Mouse (Mus musculus) fibroblast of lung, adult 2 months (primary cell): Measurements from ENCODE around the gene Ciapin1.

Experiments used
- DNase-seq: peaks from one replicate; pipeline ENCODE4 v3.0.0-alpha.2; 2011; ENCODE audit warnings: low read depth

Ciapin1 gene

DNA sequence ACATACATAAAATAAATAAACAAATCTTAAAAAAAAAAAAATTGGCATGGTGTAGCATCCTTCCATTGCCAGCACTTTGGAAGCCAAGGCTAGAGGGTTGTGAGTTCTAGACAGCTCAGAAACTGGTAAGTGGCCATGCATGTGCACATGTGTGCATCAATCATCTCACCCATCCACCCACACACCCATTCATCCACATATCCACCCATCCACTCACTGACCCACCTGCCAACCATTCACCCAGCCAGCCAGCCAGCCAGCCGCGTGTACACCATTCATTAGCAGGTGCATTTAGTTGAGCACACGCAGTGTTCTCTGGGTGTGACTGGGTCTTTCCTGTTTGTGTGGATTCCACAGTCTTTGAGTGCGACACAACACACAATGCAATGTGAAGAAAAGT is 32.3 kb downstream of the Ciapin1 start:
- DNase-seq: no peak

DNA sequence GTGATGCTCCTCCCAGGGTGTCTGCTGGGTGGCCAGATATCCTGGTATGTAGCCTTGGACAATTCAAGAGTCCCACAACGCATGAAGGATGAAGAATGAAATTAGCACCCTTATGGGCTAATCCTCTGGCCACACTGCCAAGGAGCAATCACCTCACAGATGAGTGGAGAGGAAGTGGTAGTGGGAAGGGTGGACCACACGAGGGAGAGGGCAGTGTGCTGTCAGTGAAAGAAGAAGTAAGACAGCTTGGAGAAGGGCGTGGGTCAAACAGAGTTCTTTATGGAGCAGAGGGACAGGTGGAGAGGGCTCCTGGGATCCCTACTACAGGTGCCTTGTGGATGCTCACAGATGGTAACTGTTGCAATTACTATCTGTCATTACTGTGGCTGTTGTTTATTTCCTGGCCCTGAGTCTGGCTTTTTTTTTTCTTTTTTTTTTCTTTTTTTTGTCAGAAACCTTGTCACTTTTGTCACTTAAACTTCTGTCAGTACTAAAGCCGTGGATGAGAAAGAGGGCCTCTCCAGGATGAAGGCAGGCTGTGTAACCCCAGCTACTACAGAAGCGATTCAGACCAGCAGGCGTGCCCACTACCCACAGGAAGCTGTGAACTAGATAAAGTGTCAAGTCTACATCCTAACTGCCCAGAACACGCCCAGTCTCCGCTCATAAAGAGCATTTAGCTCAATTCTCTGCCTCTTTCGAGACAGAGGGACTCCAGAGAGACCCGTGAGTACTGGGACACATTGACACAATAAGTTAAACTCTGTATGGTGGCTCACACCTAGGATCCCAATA is 33.4 kb downstream of the Ciapin1 start:
- DNase-seq: no peak

DNA sequence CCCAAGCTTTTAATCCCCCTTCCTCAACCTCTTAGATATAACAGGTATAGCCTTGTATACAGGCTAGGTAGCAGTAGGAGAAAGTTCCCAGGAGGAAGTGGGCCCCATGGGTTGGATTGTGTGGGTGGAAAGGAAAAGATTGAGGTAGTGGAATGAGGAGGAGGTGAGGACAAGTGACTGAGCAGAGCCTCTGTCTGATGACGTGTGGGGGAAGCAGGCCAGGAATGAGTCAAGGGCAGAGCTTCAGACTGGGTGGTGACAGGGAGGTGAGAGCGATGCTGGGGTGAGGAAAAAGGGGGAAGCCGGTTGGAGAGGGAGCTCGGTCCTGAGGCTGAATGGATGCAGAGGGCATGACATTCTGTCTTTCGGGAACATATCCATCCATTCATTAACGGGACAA is 34.6 kb downstream of the Ciapin1 start:
- DNase-seq: no peak

DNA sequence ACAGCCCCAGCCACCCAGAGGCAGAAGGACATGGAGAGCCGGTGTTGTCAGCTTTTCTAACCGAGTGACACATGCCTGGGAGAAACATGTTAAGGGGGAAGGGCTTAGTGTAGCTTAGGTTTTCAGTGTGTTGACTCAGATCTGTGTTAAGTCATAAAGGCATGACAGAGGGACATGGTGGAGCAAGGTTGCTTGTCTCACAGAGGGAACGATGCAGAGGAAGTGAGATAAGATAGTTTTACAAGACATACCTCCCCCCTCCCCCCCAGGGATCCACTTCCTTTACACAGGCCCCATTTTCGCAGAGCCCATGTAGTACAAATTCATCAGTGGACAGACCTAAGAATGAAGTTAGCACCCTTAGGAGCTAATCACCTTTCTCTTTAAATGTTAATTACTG is 35.8 kb downstream of the Ciapin1 start:
- no peak for DNase-seq

DNA sequence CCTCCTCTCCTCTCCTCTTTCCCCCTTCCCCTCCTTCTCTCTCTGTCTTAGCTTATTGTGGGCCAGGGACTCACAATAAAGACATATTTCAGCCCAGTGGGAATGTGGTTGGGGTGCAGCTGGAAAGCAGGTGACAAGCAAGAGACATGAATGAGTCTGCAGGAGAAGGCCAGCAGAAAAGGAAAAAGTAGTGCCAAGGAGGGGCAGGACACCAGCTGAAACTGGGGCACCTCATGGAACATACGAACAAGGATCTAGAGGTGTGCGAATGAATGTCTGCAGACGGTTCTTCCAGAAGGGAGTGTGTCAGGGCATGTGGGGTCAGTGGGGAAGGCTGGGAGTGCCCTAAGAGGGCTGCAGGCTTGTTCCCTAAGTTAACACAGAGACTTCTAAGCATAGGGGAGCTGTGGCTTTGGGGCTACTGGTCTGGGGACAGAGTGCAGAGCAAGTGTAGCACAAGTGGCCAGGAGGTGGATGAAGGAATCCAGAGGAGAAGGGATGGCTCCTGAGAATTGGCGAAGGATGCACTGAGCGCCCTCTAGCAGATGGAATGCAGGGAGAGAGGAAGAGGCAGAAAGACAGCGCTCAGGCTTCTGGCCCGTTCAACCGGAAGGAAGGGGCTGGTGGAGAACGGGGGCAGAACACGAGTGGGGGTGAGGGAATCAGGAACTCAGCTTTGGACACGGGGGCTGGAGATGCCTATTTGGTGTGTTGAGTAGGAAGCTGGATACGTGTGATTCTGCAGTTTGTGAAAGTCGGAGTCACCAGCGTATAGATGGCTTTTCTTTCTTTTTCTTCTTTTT is 36.7 kb downstream of the Ciapin1 start:
- no peak for DNase-seq

DNA sequence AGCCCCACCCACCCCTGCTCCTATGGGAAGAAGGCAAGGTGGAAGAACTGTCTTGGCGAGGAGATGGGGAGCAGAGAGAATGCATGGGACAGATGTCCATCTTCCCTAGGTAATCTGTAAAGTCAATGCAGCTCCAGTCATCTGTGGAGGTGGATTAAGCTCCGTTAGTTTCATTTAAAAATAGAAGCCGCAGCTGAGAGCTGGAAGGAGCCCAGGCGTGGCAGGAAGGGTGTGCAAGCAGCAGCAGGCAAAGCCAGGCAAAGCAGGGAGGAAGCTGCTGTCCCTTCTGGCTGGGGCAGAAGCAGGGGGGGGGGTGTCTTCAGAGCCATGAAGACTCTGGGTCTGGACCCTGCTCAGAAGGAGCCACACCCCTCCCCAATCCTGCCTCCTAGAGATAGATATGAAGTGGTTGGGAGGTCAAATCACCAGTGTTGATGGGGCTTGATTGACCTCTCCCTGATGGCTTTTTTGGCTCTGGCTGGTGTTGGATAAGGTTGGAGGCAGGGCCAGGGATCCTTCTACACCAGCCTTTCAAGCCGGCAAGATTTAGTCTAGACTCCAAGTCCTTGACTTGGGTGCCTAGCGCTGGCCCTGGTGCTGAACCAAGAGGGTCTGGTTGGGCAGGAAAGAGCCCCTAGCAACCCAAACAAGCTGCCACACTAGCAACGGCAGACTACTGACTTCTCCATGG is 37.7 kb downstream of the Ciapin1 start:
- DNase-seq: no peak

DNA sequence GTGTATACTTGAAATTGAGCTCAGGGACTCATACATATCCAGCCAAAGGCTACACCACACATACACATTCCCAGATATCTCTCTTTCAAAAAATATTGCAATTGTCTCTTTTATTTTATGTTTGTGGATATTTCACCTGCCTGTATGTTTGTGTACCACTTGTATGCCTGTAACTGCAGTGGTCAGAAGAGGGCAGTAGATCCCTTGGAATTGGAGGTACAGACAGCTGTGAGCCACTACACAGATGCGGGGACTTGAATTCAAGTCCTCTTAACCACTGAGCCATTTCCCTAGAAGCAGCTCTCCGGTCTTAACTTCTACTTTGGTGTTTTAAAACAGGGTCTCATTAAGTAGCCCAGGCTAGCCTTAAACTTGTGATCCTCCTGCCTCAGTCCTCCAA is 43.4 kb downstream of the Ciapin1 start:
- DNase-seq: no peak

DNA sequence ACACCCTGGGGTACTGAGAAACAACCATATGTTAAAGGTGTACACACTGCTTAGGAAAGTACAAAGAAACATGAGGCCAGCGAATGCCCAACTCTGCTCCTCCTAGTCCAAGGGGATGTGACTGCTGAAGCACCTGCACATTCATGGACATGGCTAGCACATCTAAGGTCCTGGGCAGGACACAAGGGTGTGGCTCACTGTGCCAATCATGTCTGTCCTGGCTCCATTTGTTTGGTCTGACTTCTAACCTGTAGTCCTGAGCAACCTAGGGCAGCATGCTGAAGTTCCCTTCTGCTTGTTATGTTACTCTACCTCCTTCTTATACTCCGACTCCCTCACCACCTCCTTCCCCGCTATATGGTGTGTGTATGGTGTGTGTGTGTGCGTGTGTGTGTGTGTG is 43.8 kb downstream of the Ciapin1 start:
- no peak for DNase-seq

DNA sequence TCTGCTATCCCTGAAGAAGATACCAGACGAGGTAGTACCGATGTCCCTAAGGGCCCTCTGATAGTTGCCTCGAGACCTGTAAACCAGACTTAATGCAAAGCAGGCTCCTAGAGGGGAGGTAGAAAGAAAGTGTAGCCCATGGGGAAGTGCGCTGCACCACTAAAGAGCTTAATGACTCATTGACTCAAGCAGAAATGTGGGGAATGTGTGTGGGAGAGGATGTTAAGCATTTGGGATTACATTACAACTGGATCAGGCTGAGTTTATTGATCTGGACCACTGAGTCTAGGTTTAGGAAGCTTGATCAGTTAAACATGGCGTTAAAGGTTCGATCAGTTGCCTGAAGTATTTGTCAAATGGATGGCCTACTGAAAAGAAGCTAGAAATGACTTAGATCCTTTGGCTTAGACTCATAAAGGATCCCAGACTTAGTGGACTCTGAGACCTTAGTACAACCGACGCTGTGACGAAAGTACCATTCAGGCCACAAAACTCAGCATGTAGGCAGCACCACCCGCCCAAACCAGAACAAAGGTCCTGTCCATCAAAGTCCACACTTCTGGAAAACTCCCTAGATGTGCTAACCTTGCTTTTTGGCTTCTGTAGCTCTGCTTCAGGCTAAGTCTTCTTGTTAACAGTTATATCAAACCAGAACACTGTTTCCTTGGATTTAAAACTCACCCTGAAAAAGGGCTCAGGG is 48.8 kb downstream of the Ciapin1 start:
- DNase-seq: no peak

DNA sequence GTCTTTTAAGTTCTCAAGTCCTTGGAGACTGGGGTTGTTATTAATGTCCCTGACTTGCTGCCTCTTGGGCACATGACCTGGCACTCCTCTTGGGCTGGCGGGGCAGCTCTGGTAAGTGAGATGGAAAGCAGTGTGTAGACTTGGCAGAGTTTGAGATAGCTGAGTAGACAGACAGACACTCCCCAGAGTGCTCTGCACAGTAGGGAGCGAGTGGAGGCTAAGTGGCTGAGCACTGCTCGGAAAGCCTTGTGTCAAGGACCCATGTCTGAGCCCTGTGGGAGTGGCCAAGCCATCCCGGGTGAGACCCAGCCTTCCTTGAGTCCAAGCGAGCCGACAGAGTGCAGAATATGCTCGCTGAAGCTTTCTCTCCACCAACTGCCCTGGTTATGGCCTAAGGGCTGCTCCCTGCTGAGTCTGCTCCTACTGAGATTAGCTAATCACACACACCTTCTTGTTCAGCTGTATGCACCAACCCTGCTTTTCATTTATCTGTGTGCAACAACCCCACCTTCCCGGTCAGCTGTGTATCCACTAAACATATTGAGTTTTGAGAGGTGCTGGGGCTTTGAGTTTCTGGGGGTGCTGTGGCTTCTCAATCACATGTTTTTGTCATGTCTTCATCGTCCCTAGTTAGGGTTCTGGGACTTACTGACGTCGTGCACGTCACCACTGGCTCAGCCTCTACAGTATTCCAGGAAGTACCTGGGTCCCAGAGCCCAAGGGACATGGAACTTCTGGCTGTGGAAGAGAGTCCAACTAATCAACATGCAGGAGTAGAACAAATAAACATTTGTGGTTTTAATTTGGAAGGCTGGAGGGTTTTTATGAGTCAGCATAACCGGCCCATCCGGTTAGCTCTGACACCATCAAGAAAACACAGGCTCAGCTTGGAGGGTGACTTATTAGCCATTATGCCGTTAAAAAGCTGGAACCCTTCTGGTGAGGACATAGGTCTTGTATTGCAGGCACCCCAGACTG is 50.3 kb downstream of the Ciapin1 start:
- DNase-seq: peak; percentile 89

DNA sequence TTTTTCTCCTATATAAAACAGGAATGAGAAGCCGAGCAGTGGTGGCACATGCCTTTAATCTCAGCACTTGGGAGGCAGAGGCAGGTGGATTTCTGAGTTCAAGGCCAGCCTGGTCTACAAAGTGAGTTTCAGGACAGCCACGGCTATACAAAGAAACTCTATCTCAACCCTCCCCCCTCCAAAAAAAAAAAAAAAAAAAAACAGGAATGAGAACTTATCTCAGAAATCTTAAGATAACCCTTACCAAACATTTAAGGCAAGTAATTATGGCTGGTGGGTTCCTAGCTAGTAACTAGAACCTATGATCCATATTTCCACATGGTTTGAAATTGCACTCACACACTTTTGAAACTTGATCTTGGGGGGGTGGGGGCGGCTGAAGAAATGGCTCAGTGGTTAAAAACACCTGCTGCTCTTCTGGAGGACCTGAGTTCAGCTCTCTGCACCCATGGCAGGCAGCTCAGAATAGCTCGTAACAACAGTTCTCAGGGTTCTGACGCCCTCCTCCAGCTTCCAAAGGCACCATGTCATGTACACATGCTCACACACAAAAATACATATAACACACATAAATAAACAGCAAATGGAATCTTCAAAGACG is 52.1 kb downstream of the Ciapin1 start:
- DNase-seq: no peak

DNA sequence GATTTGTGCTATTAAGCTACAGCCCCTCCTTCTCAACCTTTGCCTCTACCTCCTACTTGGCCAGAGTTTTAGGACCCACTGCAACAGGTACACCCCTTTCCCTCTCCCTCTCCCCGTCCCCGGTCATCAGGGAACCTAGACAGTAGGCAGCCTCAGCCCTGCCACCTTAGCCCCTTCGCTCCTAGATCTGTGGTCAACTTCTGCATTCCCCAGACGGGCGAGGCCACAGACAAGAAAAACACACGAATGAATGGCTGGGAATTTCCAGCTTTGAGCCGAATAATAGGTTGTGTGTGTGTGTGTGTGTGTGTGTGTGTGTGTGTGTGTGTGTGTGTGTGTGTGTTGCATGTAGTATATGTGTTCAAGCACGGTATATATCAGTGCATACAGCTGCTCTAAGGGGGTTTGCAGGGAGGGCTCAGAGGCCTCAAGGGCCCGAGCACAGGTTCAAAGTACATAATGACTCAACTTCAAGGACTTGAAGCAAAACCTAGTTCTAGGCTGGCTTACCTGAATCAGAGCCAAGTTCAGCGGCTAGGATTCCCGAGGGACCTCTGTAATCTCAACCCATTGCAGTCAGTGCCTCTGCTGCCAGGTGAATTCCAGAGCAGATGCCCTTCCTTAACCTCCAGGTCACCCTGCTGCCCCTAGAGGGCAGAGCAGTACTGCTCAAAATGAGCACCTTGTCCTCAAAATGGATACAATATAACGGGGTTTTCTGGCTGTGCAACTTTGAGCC is 52.7 kb downstream of the Ciapin1 start:
- peak; percentile 78 for DNase-seq

DNA sequence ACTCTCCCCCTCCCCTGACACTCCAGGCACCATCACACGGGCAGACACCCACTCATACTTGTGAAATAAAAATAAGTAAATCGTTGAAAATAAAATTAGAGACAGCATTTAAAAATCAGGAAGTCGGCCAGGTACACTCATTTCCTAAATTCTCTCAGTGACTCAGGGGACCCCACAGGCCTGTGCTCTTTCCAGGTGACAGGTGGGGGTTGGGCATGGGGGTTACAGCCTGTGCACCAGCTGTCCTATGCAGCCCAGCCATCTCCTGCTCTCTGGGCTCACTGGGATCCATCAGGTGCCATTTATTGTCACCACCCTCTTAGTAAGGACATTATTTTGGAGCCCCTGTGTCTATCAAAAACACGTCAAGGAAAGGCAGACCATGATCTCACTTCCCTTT is 54.3 kb downstream of the Ciapin1 start:
- no peak for DNase-seq

DNA sequence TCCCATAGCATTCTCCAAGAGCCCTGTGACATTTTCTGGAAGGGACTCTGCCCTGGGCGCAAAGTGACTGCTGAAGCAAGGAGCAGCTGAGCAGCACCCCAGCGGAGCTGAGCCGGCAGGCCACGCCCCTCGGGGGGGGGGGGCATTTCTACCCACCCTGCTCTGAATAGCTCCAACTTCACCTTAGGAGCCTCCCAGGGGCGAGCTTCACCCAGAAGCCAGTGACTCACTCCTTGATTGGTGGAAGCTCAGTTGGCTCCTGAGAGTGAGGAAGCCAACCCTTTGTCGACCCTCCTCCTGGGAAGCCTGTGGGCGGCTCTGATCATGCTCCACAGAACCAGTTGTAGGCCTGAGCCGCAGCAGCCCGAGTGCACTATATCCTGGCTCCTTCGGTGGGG is 56.3 kb downstream of the Ciapin1 start:
- no peak for DNase-seq

DNA sequence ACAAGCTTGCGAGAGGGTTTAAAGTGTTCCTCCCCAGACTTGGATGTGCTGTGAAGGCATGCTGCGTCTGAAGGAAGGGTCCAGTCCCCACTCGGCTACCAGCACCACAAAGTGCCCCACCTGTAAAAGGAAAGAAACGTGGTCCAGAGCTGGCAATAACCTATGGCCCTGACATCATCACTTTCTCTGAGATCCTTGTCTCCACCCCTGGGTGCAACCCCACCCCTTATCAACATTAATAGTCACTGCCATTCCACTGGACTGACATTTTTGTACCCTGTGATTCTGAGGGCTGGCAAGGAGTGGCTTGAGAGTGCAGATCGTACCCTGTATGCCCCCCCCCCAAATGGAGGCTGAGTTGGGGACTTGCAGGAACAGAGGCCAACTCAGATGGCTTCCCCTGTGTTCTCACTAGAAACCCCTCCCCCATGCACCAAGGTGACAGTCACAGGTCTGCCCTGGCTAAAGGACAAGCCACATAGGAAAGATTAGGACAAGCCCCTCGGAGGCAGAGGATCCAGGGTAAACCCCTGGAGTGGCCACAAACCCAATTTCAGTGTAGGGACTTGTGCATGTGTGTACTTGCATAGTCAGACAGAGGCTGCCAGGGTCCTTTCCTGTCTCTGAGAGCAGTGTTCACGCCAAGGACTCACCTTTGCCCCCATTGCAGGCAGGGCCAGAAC is 56.9 kb downstream of the Ciapin1 start:
- DNase-seq: no peak

DNA sequence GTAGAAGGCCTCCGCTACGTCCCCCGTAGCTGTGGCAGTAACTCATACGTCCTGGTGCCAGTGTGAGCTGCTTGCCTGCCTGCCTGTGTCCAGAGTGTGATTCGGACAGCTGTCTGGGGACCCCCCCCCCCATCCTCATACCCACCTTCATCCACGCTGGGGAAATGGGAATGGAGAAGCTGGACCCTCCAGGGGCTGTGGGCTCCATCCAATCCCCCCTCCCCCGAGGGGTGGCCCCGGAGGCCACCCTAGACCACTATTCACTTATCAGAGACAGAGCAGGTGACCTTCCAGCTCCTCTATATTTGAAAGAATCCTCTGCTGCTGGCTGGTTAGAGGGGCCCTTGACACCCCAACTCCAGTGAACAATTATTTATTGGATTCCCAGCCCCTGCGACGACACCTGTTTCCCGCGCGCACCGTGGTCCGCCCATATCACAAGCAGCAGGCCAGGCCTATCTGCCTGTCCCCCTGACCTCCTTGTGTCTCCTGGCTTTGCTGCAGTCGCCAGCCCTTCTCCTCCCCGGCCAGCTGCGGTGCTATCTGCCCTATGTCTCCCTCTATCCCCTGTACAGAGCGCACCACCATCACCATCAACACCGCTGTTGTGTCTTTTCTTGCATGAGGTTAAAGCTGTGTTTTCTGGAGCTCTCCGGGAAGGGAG is 57.5 kb downstream of the Ciapin1 start:
- no peak for DNase-seq

DNA sequence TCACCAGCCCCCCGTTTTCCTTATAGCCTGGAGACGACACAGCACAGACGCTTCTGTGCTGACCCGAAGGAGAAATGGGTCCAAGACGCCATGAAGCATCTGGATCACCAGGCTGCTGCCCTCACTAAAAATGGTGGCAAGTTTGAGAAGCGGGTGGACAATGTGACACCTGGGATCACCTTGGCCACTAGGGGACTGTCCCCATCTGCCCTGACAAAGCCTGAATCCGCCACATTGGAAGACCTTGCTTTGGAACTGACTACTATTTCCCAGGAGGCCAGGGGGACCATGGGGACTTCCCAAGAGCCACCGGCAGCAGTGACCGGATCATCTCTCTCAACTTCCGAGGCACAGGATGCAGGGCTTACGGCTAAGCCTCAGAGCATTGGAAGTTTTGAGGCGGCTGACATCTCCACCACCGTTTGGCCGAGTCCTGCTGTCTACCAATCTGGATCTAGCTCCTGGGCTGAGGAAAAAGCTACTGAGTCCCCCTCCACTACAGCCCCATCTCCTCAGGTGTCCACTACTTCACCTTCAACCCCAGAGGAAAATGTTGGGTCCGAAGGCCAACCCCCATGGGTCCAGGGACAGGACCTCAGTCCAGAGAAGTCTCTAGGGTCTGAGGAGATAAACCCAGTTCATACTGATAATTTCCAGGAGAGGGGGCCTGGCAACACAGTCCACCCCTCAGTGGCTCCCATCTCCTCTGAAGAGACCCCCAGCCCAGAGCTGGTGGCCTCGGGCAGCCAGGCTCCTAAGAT is 58.4 kb downstream of the Ciapin1 start:
- DNase-seq: no peak

DNA sequence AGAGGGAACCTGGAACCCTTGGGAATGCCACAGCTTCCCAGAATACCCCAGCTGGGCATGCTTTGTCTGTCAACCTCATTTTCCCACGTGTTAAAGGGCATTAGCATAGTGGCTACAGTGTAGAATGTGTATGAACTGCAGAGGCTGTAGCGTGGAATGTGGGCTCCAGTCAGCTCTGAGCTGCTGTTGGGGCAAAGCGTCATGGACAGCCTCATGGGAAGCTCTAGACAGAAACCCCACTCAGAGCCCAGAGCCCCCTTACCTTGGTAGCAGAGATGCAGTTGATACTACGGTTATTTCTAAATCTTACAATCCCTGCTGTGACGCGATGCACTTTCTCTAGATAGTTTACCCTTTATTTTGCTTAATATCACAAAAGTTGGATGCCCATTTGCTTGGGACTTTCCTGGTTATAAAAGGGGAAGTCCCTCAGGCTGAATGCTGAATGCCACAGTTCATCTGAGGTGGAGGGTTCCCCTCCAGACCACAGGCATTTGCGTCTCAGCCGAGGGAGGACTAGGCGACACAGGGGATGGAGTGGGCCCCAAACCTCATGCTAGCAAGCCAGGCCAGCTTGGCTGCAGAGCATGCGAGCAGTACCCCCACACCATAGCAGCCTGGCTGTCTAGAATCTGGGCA is 59.1 kb downstream of the Ciapin1 start:
- no peak for DNase-seq
